Mouse (Mus musculus): Measurements from ENCODE around the gene Ascl5.
A peak's percentile ranks its signal among the peaks of the same experiment; 100 is the strongest.

The Ascl5 gene

GRCm38 (mm10) chr1:136051465-136051864 lies 861 bp downstream of the Ascl5 start:
- peak; percentile 70 for DNase-seq (ENCODE audit: low spot score)

GRCm38 (mm10) chr1:136052547-136052946 lies 1.9 kb downstream of the Ascl5 start, which contains the start of gene Cacna1s:
TSS of gene Cacna1s (plus strand) at chr1:136052750.
- no peak for DNase-seq (ENCODE audit: low spot score)

- DNase-seq (ENCODE audit: low spot score): no peak
Measured at GRCm38 (mm10) chr1:136055771-136056170, 5.2 kb downstream of the Ascl5 start.

GRCm38 (mm10) chr1:136058594-136058993 lies 8.0 kb downstream of the Ascl5 start:
- no peak for DNase-seq (ENCODE audit: low spot score)

GRCm38 (mm10) chr1:136061041-136061789 lies 10.6 kb downstream of the Ascl5 start:
- DNase-seq (ENCODE audit: low spot score): peak; percentile 49

- DNase-seq (ENCODE audit: low spot score): no peak
Measured at GRCm38 (mm10) chr1:136061790-136062141, 11.2 kb downstream of the Ascl5 start.

- DNase-seq (ENCODE audit: low spot score): no peak
Measured at GRCm38 (mm10) chr1:136063991-136064390, 13.4 kb downstream of the Ascl5 start.

GRCm38 (mm10) chr1:136066621-136067020 lies 16.0 kb downstream of the Ascl5 start:
- DNase-seq (ENCODE audit: low spot score): no peak

GRCm38 (mm10) chr1:136067579-136067978 lies 17.0 kb downstream of the Ascl5 start:
- DNase-seq (ENCODE audit: low spot score): no peak

GRCm38 (mm10) chr1:136076086-136076485 lies 25.5 kb downstream of the Ascl5 start:
- no peak for DNase-seq (ENCODE audit: low spot score)

- DNase-seq (ENCODE audit: low spot score): no peak
Measured at GRCm38 (mm10) chr1:136077656-136078055, 27.1 kb downstream of the Ascl5 start.

- no peak for DNase-seq (ENCODE audit: low spot score)
Measured at GRCm38 (mm10) chr1:136081161-136081560, 30.6 kb downstream of the Ascl5 start.

- no peak for DNase-seq (ENCODE audit: low spot score)
Measured at GRCm38 (mm10) chr1:136085988-136086685, 35.5 kb downstream of the Ascl5 start.

GRCm38 (mm10) chr1:136089368-136090165 lies 39.0 kb downstream of the Ascl5 start:
- DNase-seq (ENCODE audit: low spot score): no peak

- DNase-seq (ENCODE audit: low spot score): no peak
Measured at GRCm38 (mm10) chr1:136093726-136094125, 43.1 kb downstream of the Ascl5 start.

- DNase-seq (ENCODE audit: low spot score): peak; percentile 58
Measured at GRCm38 (mm10) chr1:136094807-136095206, 44.2 kb downstream of the Ascl5 start.

Measured in testis, postnatal 14 days (tissue).